In the genomic region with DNA sequence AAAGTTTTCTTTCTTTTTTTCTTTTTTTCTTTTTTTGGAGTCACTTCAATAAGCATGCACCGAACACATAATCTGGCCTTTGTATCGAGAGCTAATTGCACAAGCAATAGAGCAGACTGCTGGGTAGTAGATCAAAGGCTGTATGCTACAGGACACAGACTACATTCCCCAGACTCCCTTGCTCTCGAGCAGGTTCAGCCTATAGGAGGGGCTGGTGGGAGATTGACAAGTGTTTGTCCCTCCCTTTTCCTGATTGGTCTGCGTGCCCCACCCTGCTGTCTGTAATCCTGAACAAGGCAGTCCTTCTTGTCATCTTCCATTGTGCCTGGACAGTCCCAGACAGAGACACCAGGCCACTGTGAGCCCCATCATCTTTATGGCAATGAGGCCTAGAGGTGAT, we compare ENCODE assay signal across 9 mouse cellular contexts.
A peak's percentile ranks its signal among the peaks of the same experiment; 100 is the strongest.
DNase-seq lines count a peak whose midpoint lies in the region; ATAC-seq and TF ChIP-seq lines count a peak whose summit lies in the region.
"Had no signal": no experiment of that assay in that cellular context is flagged by ENCODE, and none has a peak within 500 bp of the region (broad histone marks: within the 10 kb centered on the region; RNA-seq: fewer than 3 reads in every experiment).

No protein-coding gene starts in this region.

- no peak overlapping the region for H3K4me3 ChIP-seq in forebrain, embryonic 16.5 days (replicated peaks; ENCODE audit: low read length)
- H3K4me3 ChIP-seq in lung, postnatal 0 days (ENCODE audit: low read depth, low read length) = no peak overlapping the region

- DNase-seq in kidney, postnatal 14 days = peak; percentile 1
- DNase-seq in kidney, adult 9 months = no peak
- peak; percentile 28 for DNase-seq in lung, postnatal 0 days (ENCODE audit: low spot score)
- peak; percentile 31 for DNase-seq in retina, embryonic 14.5 days (ENCODE audit: low spot score)
- no peak for DNase-seq in adrenal gland, postnatal 14 days
- DNase-seq in urinary bladder, postnatal 14 days (ENCODE audit: low spot score) = no peak
- no peak for DNase-seq in thymus, postnatal 25 days
- DNase-seq: gastrocnemius, postnatal 14 days had no signal

- H3K36me3 ChIP-seq in forebrain, embryonic 16.5 days (ENCODE audit: control insufficient read depth, insufficient read depth) = no peaks in the 10 kb centered on the region
- no peaks in the 10 kb centered on the region for H3K36me3 ChIP-seq in lung, postnatal 0 days (ENCODE audit: insufficient read depth, low read length)

- WGBS in forebrain, embryonic 16.5 days = 17% methylated on average over 4 of the region's 4 CpGs
- 37% methylated on average over 4 of the region's 4 CpGs for WGBS in lung, postnatal 0 days

- peak; percentile 90 for ATAC-seq in forebrain, embryonic 16.5 days
- peak; percentile 73 for ATAC-seq in lung, postnatal 0 days

- no peak for TF ChIP-seq EP300 in lung, postnatal 0 days (IDR thresholded peaks at IDR 0.05)

- H3K4me1 ChIP-seq in forebrain, embryonic 16.5 days (replicated peaks; ENCODE audit: control insufficient read depth, insufficient read depth, low read length) = no peaks in the 10 kb centered on the region
- no peaks in the 10 kb centered on the region for H3K4me1 ChIP-seq in lung, postnatal 0 days (ENCODE audit: insufficient read depth, low read depth, low read length)

- no peak overlapping the region for H3K27ac ChIP-seq in forebrain, embryonic 16.5 days (ENCODE audit: low read length)
- H3K27ac ChIP-seq in lung, postnatal 0 days (ENCODE audit: low read length) = no peak overlapping the region

- H3K9me3 ChIP-seq in forebrain, embryonic 16.5 days (ENCODE audit: control insufficient read depth, low read length) = no peaks in the 10 kb centered on the region
- no peaks in the 10 kb centered on the region for H3K9me3 ChIP-seq in lung, postnatal 0 days (ENCODE audit: low read length)

- H3K9ac ChIP-seq in forebrain, embryonic 16.5 days (replicated peaks; ENCODE audit: low read depth, low read length) = no peak overlapping the region
- no peak overlapping the region for H3K9ac ChIP-seq in lung, postnatal 0 days (replicated peaks; ENCODE audit: low read depth)

- no peak overlapping the region for H3K4me2 ChIP-seq in forebrain, embryonic 16.5 days (ENCODE audit: low read length)
- no peak overlapping the region for H3K4me2 ChIP-seq in lung, postnatal 0 days (replicated peaks; ENCODE audit: low read depth, low read length)

- no peak for TF ChIP-seq CTCF in lung, postnatal 0 days (IDR thresholded peaks at IDR 0.05)

- H3K27me3 ChIP-seq in forebrain, embryonic 16.5 days (replicated peaks; ENCODE audit: control insufficient read depth, insufficient read depth, low read length) = no peaks in the 10 kb centered on the region
- H3K27me3 ChIP-seq in lung, postnatal 0 days (replicated peaks; ENCODE audit: insufficient read depth, low read length) = no peaks in the 10 kb centered on the region

Comparison
In these comparisons a context has a peak if more than half of its experiments do, and no peak if none do; other contexts are left out.
1. DNase-seq: peak in kidney, postnatal 14 days (single experiment), lung, postnatal 0 days (single experiment) and retina, embryonic 14.5 days (single experiment); none in kidney, adult 9 months (single experiment), adrenal gland, postnatal 14 days (single experiment), urinary bladder, postnatal 14 days (single experiment) and thymus, postnatal 25 days (single experiment).